Mouse (Mus musculus) limb, embryonic 14.5 days (tissue): ENCODE measurements at regions not wholly inside any gene's neighbourhood (a gene's known extent, or its start where the extent isn't known, plus 50 kb on each side); places are given as distances from the start of the nearest gene placed in this dataset.

Source experiments
- ATAC-seq: fragments of 200-750 bp; cut with Nextera tagmentation; 2 replicates; pipeline ENCODE4 v1.8.0; 2017; ENCODE audit warnings: low read depth, moderate number of reproducible peaks, moderate TSS enrichment; ENCODE audit not compliant: low FRiP score
- DNase-seq: peaks from one replicate; pipeline ENCODE4 v3.0.0-alpha.2; 2015; ENCODE audit warnings: low spot score
- H3K27ac ChIP-seq: fragments of 300-500 bp; sonication (generic); replicated peaks from 2 replicates; pipeline ENCODE4 v1.5.1; 2014; ENCODE audit warnings: low read depth, mild to moderate bottlenecking, low read length, moderate library complexity, mixed read lengths
- H3K27me3 ChIP-seq: fragments of 300-500 bp; sonication (generic); 2 replicates; pipeline ENCODE4 v1.6.1; 2014; ENCODE audit warnings: low read length, mixed read lengths; ENCODE audit not compliant: control insufficient read depth, insufficient read depth
- H3K36me3 ChIP-seq: fragments of 300-500 bp; sonication (generic); 2 replicates; pipeline ENCODE4 v1.6.1; 2014; ENCODE audit warnings: mild to moderate bottlenecking, low read length, moderate library complexity, mixed read lengths; ENCODE audit not compliant: control insufficient read depth, insufficient read depth
- H3K4me1 ChIP-seq: fragments of 300-500 bp; sonication (generic); 2 replicates; pipeline ENCODE4 v1.6.1; 2014; ENCODE audit warnings: antibody characterized with exemption, low read length, mixed read lengths; ENCODE audit not compliant: control insufficient read depth, insufficient read depth
- H3K4me2 ChIP-seq: fragments of 300-500 bp; sonication (generic); replicated peaks from 2 replicates; pipeline ENCODE4 v1.6.1; 2014; ENCODE audit warnings: low read depth, mild to moderate bottlenecking, low read length, moderate library complexity; ENCODE audit not compliant: severe bottlenecking
- H3K4me3 ChIP-seq: fragments of 300-500 bp; sonication (generic); replicated peaks from 2 replicates; pipeline ENCODE4 v1.5.1; 2014; ENCODE audit warnings: low read length
- H3K9ac ChIP-seq: fragments of 300-500 bp; sonication (generic); 2 replicates; pipeline ENCODE4 v1.6.1; 2014; ENCODE audit warnings: mild to moderate bottlenecking, low read depth, low read length, moderate library complexity; ENCODE audit not compliant: severe bottlenecking
- H3K9me3 ChIP-seq: fragments of 300-500 bp; sonication (generic); 2 replicates; pipeline ENCODE4 v1.6.1; 2016; ENCODE audit warnings: low read length; ENCODE audit not compliant: control insufficient read depth
- POLR2A ChIP-seq: fragments of 200-500 bp; IDR thresholded peaks from 2 replicates; pipeline ENCODE4 v1.8.0; 2012; ENCODE audit warnings: inconsistent platforms, mild to moderate bottlenecking, moderate library complexity, borderline replicate concordance; ENCODE audit not compliant: insufficient read depth, insufficient read length; ENCODE audit errors: extremely low read depth
- WGBS: fragments of 180-500 bp; shearing (Covaris S2); extraction: QIAGEN DNeasy Blood & Tissue Kit; methylation state at CpG from one replicate; pipeline ENCODE4 v1.1.7; 2014; 5-methylcytosine and 5-hydroxymethylcytosine counted together

DNA sequence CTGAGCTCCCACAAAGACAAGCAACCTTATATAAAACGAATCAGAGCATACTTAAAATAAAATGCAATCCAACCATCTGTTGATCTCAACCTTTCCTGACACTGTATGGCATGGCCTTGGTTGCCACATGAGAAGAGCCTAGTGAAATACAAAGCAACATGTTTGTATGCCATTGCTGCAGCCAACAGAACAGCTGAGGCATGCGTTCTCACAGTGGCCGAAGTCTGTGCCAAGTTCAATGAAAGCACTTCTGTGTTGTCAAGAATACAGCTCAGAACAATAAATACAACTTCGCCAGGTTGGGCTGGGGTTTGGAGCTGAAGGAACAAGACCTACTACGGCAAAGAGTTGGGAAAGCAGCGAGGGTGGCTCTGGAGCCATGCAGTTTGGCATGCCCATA, 872.2 kb downstream of the Epha4 start:
- Histone ChIP-seq H3K4me3 (no peak overlapping the region), H3K4me2 (no peak overlapping the region), H3K4me1 (no peaks in the 10 kb centered on the region), H3K9ac (no peak overlapping the region), H3K27ac (no peak overlapping the region), H3K9me3 (no peaks in the 10 kb centered on the region), H3K36me3 (no peaks in the 10 kb centered on the region), H3K27me3 (no peaks in the 10 kb centered on the region)
- ATAC-seq (no peak), DNase-seq (no peak)
- no peak for TF ChIP-seq POLR2A
- 90% methylated on average over 6 of the region's 6 CpGs for WGBS

DNA sequence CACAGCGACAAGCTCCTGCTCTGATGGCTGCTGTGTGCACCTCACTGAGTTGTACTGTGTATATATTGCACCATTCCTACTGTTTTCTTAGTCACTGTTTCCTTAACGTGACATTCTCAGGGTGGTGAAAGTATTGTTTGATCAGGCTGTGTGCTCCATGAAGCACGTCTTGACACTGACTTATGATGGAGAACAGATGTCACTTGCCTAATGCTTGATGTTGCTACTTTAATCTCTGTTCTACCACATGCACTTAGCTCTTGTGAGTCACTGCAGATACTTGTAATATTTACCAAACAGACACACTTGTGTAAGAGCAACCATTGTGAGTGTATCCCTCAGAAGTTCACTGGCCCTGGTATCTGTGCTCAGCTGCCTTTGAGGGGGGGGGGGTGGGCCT, 870.0 kb downstream of the Epha4 start:
- Histone ChIP-seq H3K9me3 (no peaks in the 10 kb centered on the region), H3K27ac (no peak overlapping the region), H3K4me3 (no peak overlapping the region), H3K4me2 (no peak overlapping the region), H3K4me1 (no peaks in the 10 kb centered on the region), H3K27me3 (no peaks in the 10 kb centered on the region), H3K36me3 (no peaks in the 10 kb centered on the region), H3K9ac (no peak overlapping the region)
- TF ChIP-seq POLR2A, result no peak
- DNase-seq (no peak), ATAC-seq (no peak)
- WGBS, result 53% methylated on average over 3 of the region's 3 CpGs

DNA sequence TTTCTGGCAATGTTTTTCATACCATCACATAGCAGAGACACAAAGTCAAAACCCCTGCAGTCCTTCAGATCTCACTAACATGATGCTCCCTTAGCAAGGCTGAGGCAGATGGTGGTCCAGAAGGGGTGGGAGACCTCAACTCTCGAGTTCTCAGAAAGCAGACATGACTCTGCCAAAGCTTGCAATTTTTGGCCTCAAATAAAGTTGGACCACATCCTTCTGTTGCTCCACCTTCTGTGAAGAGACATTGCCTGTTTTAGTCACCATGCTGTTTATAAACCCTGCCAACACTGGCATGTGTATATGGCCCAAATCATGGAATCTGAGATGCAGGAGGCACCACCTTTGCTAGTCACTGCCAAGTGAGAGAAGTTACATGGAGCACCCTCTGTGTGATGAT, 860.1 kb downstream of the Epha4 start:
- 57% methylated on average over 1 of the region's 1 CpGs for WGBS
- H3K36me3 ChIP-seq, result no peaks in the 10 kb centered on the region
- H3K9ac ChIP-seq, result no peak overlapping the region
- H3K4me3 ChIP-seq, result no peak overlapping the region
- no peaks in the 10 kb centered on the region for H3K4me1 ChIP-seq
- H3K27me3 ChIP-seq, result no peaks in the 10 kb centered on the region
- no peak overlapping the region for H3K4me2 ChIP-seq
- DNase-seq (no peak), ATAC-seq (no peak)
- no peaks in the 10 kb centered on the region for H3K9me3 ChIP-seq
- no peak overlapping the region for H3K27ac ChIP-seq
- no peak for TF ChIP-seq POLR2A

- Histone ChIP-seq H3K4me3 (no peak overlapping the region), H3K9ac (no peak overlapping the region), H3K4me1 (no peaks in the 10 kb centered on the region), H3K36me3 (no peaks in the 10 kb centered on the region), H3K9me3 (no peaks in the 10 kb centered on the region), H3K27me3 (no peaks in the 10 kb centered on the region), H3K27ac (no peak overlapping the region), H3K4me2 (no peak overlapping the region)
- TF ChIP-seq POLR2A, result no peak
- WGBS, result 88% methylated on average over 4 of the region's 4 CpGs
- no peak for DNase-seq
- no peak for ATAC-seq
Observed at GRCm38 (mm10) chr1:76658228-76658627, 856.7 kb downstream of the Epha4 start.

DNA sequence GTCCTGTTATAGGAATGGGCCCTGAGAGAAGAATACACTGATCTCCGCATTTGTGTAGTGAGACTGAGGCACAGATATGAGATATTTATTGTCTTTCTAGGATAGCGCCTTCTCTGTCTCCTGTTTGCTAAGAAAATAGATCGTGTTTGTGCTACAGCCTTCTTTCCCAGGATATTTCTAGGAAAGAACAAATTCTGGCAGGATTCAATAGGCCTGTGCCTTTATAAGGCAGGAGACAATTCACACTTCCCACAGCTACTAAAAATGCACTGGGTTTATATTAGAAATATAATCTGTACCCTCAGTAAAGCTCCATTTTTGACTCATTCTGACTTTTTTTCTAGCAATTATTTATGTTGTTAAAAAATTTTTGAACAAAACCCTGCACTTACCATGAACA, 854.7 kb downstream of the Epha4 start:
- H3K27ac ChIP-seq, result no peak overlapping the region
- H3K4me3 ChIP-seq, result no peak overlapping the region
- ATAC-seq (no peak), DNase-seq (no peak)
- no peaks in the 10 kb centered on the region for H3K36me3 ChIP-seq
- no peaks in the 10 kb centered on the region for H3K9me3 ChIP-seq
- no peak overlapping the region for H3K4me2 ChIP-seq
- H3K27me3 ChIP-seq, result no peaks in the 10 kb centered on the region
- no peak for TF ChIP-seq POLR2A
- H3K4me1 ChIP-seq, result no peaks in the 10 kb centered on the region
- no peak overlapping the region for H3K9ac ChIP-seq
- WGBS, result 91% methylated on average over 3 of the region's 3 CpGs

DNA sequence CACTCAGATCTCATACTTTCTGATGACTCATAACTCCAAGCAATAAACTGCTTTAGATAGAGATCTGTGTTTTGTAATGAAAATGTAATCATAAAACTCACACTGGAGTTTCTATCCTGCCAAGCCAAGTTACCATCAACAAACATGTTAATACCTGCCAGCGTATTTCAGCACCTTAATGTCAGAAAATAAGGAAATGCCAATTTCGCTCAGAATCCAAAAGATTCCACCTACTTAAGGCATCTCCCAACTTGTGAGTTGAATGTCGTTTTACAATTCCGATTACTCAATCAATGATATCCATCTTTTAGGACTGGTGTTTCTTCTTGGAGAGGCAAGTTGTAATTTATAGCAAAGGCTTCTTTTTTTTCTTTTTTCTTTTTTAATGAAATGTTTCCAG, 850.5 kb downstream of the Epha4 start:
- ATAC-seq, result no peak
- H3K36me3 ChIP-seq, result no peaks in the 10 kb centered on the region
- DNase-seq, result peak; percentile 29

More for the DNA sequence above, 850.5 kb downstream of the Epha4 start:
- TF ChIP-seq POLR2A, result no peak
- Histone ChIP-seq H3K9ac (no peak overlapping the region), H3K27ac (no peak overlapping the region), H3K27me3 (no peaks in the 10 kb centered on the region), H3K4me1 (no peaks in the 10 kb centered on the region), H3K9me3 (no peaks in the 10 kb centered on the region), H3K4me3 (no peak overlapping the region), H3K4me2 (no peak overlapping the region)
- 78% methylated on average over 4 of the region's 4 CpGs for WGBS
